Mouse (Mus musculus) lung, postnatal 0 days (tissue): ENCODE data around the gene Ttc7.

ENCODE experiments used
- CTCF ChIP-seq: IDR thresholded peaks from 2 replicates; pipeline ENCODE4 v1.5.1; 2016; ENCODE audit warnings: antibody characterized with exemption, mild to moderate bottlenecking
- EP300 ChIP-seq: IDR thresholded peaks from 2 replicates; pipeline ENCODE4 v1.6.1; 2016; ENCODE audit warnings: antibody characterized with exemption, mild to moderate bottlenecking, control low read depth

DNA sequence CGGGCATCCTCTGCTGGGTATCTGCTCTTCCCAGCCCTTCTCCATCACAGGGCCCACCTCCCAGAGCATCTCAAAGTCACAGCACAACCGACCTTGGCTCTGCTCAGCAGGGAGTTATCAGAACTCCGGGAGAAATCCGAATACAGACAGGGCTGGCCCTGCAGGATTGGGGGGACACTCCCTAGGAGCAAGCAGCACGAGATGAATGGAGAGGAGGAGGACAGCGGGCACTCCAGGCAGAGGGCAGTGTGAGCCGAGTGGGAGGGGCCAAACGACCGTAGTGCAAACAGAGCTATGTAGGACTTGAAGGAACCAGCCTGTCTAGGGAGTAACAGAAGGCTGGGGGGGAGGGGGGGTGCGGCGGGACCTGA is 48.2 kb downstream of the Ttc7 start:
- peak; percentile 25; the same call in 1 of the 2 replicates for TF ChIP-seq CTCF
- no peak for TF ChIP-seq EP300
